Mouse (Mus musculus): ENCODE data around the gene Eif4a3. TPM values are rescaled to one million over a fixed set of nuclear protein-coding genes. Genes with fewer than 3 reads are reported as not detected.
"Not testable (repeated sequence)": the region's sequence is repeated elsewhere in the genome, so short reads cannot be mapped to it uniquely, and the experiment has no call there.

Eif4a3 gene
- polyA plus RNA-seq, 1 experiment, result not detected

GRCm38 (mm10) chr11:119258572-119259322, 41.1 kb downstream of the Eif4a3 start:
- 66% methylated on average over 23 of the region's 23 CpGs for WGBS
- Histone ChIP-seq H3K4me3 (ENCODE audit: insufficient read depth, low read depth, low read length) (peak overlapping the region; percentile 38), H3K27ac (ENCODE audit: insufficient read depth, low read depth, low read length) (no peak overlapping the region), H3K4me1 (ENCODE audit: control insufficient read depth, insufficient read depth, low read length) (no peaks in the 10 kb centered on the region)
- TF ChIP-seq CTCF (IDR thresholded peaks at IDR 0.05; ENCODE audit: insufficient read depth, low read depth, low read length) (no peak), POLR2A (IDR thresholded peaks at IDR 0.05; ENCODE audit: insufficient read depth, low read depth, low read length) (no peak)

GRCm38 (mm10) chr11:119258216-119258571, 41.7 kb downstream of the Eif4a3 start:
- Histone ChIP-seq H3K27ac (ENCODE audit: insufficient read depth, low read depth, low read length) (no peak overlapping the region), H3K4me3 (ENCODE audit: insufficient read depth, low read depth, low read length) (peak overlapping the region; percentile 38)
- WGBS, result 75% methylated on average over 9 of the region's 9 CpGs

GRCm38 (mm10) chr11:119256557-119256956, 43.3 kb downstream of the Eif4a3 start:
- not testable (repeated sequence) for H3K27ac ChIP-seq (ENCODE audit: insufficient read depth, low read depth, low read length); H3K4me3 ChIP-seq (ENCODE audit: insufficient read depth, low read depth, low read length); H3K4me1 ChIP-seq (ENCODE audit: control insufficient read depth, insufficient read depth, low read length)
- 91% methylated on average over 5 of the region's 5 CpGs for WGBS

More at GRCm38 (mm10) chr11:119258216-119258571, 41.7 kb downstream of the Eif4a3 start:
- TF ChIP-seq POLR2A (IDR thresholded peaks at IDR 0.05; ENCODE audit: insufficient read depth, low read depth, low read length) (no peak), CTCF (IDR thresholded peaks at IDR 0.05; ENCODE audit: insufficient read depth, low read depth, low read length) (no peak)
- H3K4me1 ChIP-seq (ENCODE audit: control insufficient read depth, insufficient read depth, low read length), result peaks cover 4% of the 10 kb centered on the region

GRCm38 (mm10) chr11:119252854-119253541, 46.9 kb downstream of the Eif4a3 start:
- Histone ChIP-seq H3K4me3 (ENCODE audit: insufficient read depth, low read depth, low read length) (no peak overlapping the region), H3K4me1 (ENCODE audit: control insufficient read depth, insufficient read depth, low read length) (peaks cover 8% of the 10 kb centered on the region), H3K27ac (ENCODE audit: insufficient read depth, low read depth, low read length) (no peak overlapping the region)
- TF ChIP-seq POLR2A (IDR thresholded peaks at IDR 0.05; ENCODE audit: insufficient read depth, low read depth, low read length) (no peak), CTCF (IDR thresholded peaks at IDR 0.05; ENCODE audit: insufficient read depth, low read depth, low read length) (no peak; the same call in 1 of the 2 replicates)
- 17% methylated on average over 22 of the region's 22 CpGs for WGBS

GRCm38 (mm10) chr11:119250998-119251397, 48.9 kb downstream of the Eif4a3 start:
- no peak for TF ChIP-seq POLR2A (IDR thresholded peaks at IDR 0.05; ENCODE audit: insufficient read depth, low read depth, low read length)
- TF ChIP-seq CTCF (IDR thresholded peaks at IDR 0.05; ENCODE audit: insufficient read depth, low read depth, low read length), result no peak
- H3K4me3 ChIP-seq (ENCODE audit: insufficient read depth, low read depth, low read length), result no peak overlapping the region
- H3K4me1 ChIP-seq (ENCODE audit: control insufficient read depth, insufficient read depth, low read length), result peaks cover 8% of the 10 kb centered on the region
- WGBS, result 83% methylated on average over 17 of the region's 17 CpGs
- no peak overlapping the region for H3K27ac ChIP-seq (ENCODE audit: insufficient read depth, low read depth, low read length)

GRCm38 (mm10) chr11:119249011-119249410, 50.9 kb downstream of the Eif4a3 start:
- no peak for TF ChIP-seq CTCF (IDR thresholded peaks at IDR 0.05; ENCODE audit: insufficient read depth, low read depth, low read length)
- no peak for TF ChIP-seq POLR2A (IDR thresholded peaks at IDR 0.05; ENCODE audit: insufficient read depth, low read depth, low read length)
- Histone ChIP-seq H3K27ac (ENCODE audit: insufficient read depth, low read depth, low read length) (no peak overlapping the region), H3K4me3 (ENCODE audit: insufficient read depth, low read depth, low read length) (no peak overlapping the region), H3K4me1 (ENCODE audit: control insufficient read depth, insufficient read depth, low read length) (peaks cover 8% of the 10 kb centered on the region)
- 30% methylated on average over 6 of the region's 6 CpGs for WGBS

- not testable (repeated sequence) for H3K4me1 ChIP-seq (ENCODE audit: control insufficient read depth, insufficient read depth, low read length); H3K27ac ChIP-seq (ENCODE audit: insufficient read depth, low read depth, low read length); H3K4me3 ChIP-seq (ENCODE audit: insufficient read depth, low read depth, low read length)
- 97% methylated on average over 6 of the region's 6 CpGs for WGBS
Measured at GRCm38 (mm10) chr11:119245543-119245942, 54.3 kb downstream of the Eif4a3 start.

- Histone ChIP-seq H3K27ac (ENCODE audit: insufficient read depth, low read depth, low read length) (no peak overlapping the region), H3K4me3 (ENCODE audit: insufficient read depth, low read depth, low read length) (no peak overlapping the region), H3K4me1 (ENCODE audit: control insufficient read depth, insufficient read depth, low read length) (peaks cover 8% of the 10 kb centered on the region)
- TF ChIP-seq POLR2A (IDR thresholded peaks at IDR 0.05; ENCODE audit: insufficient read depth, low read depth, low read length) (no peak), CTCF (IDR thresholded peaks at IDR 0.05; ENCODE audit: insufficient read depth, low read depth, low read length) (no peak)
- WGBS, result 95% methylated on average over 12 of the region's 12 CpGs
Measured at GRCm38 (mm10) chr11:119239480-119239879, 60.4 kb downstream of the Eif4a3 start.

Other genes with a start within 250 kb of the Eif4a3 start
- gene Cbx4, start 213.9 kb downstream of the Eif4a3 start, polyA plus RNA-seq (2012; ENCODE audit: insufficient read depth, insufficient read length, low replicate concordance, missing spikeins), result not detected in 2 replicates
- gene Tbc1d16, start 71.6 kb downstream of the Eif4a3 start, polyA plus RNA-seq (2012; ENCODE audit: insufficient read depth, insufficient read length, low replicate concordance, missing spikeins), result not detected in 2 replicates
- not detected in 2 replicates for gene Ccdc40, start 71.5 kb downstream of the Eif4a3 start, polyA plus RNA-seq (2012; ENCODE audit: insufficient read depth, insufficient read length, low replicate concordance, missing spikeins)
- gene Gaa, start 32.2 kb downstream of the Eif4a3 start, polyA plus RNA-seq (2012; ENCODE audit: insufficient read depth, insufficient read length, low replicate concordance, missing spikeins), result not detected in 2 replicates
- gene Card14, start 7.7 kb upstream of the Eif4a3 start, polyA plus RNA-seq (2012; ENCODE audit: insufficient read depth, insufficient read length, low replicate concordance, missing spikeins), result not detected in 2 replicates
- gene Sgsh, start 55.4 kb upstream of the Eif4a3 start, polyA plus RNA-seq (2012; ENCODE audit: insufficient read depth, insufficient read length, low replicate concordance, missing spikeins), result not detected in 2 replicates
- gene Slc26a11, start 55.5 kb upstream of the Eif4a3 start, polyA plus RNA-seq (2012; ENCODE audit: insufficient read depth, insufficient read length, low replicate concordance, missing spikeins), result not detected in 2 replicates
- not detected in 2 replicates for gene Rnf213, start 93.0 kb upstream of the Eif4a3 start, polyA plus RNA-seq (2012; ENCODE audit: insufficient read depth, insufficient read length, low replicate concordance, missing spikeins)
- gene Endov, start 191.3 kb upstream of the Eif4a3 start, polyA plus RNA-seq (2012; ENCODE audit: insufficient read depth, insufficient read length, low replicate concordance, missing spikeins), result not detected in 2 replicates
- not detected in 2 replicates for gene Nptx1, start 247.7 kb upstream of the Eif4a3 start, polyA plus RNA-seq (2012; ENCODE audit: insufficient read depth, insufficient read length, low replicate concordance, missing spikeins)

All from olfactory bulb, adult 2 months (tissue).